Mouse (Mus musculus) kidney, embryonic 14.5 days (tissue): ENCODE measurements around the gene Tmem125. TPM values are rescaled to one million over a fixed set of nuclear protein-coding genes. Genes with fewer than 3 reads are reported as not detected.
"Not testable (repeated sequence)": the region's sequence is repeated elsewhere in the genome, so short reads cannot be mapped to it uniquely, and the experiment has no call there.

Experiments used
- ATAC-seq: fragments of 200-750 bp; cut with Nextera tagmentation; 2 replicates; pipeline ENCODE4 v1.8.0; 2017; ENCODE audit warnings: moderate number of reproducible peaks, mild to moderate bottlenecking, moderate TSS enrichment, moderate library complexity; ENCODE audit not compliant: low FRiP score, low TSS enrichment
- H3K27ac ChIP-seq: fragments of 300-500 bp; sonication (generic); 2 replicates; pipeline ENCODE4 v1.5.1; 2014; ENCODE audit warnings: low read depth, mild to moderate bottlenecking, low read length, moderate library complexity, mixed read lengths
- H3K27me3 ChIP-seq: fragments of 300-500 bp; sonication (generic); 2 replicates; pipeline ENCODE4 v1.6.1; 2014; ENCODE audit warnings: mild to moderate bottlenecking, low read length; ENCODE audit not compliant: control insufficient read depth, insufficient read depth
- H3K36me3 ChIP-seq: fragments of 300-500 bp; sonication (generic); 2 replicates; pipeline ENCODE4 v1.6.1; 2014; ENCODE audit warnings: low read length, mixed read lengths; ENCODE audit not compliant: control insufficient read depth, insufficient read depth
- H3K4me1 ChIP-seq: fragments of 300-500 bp; sonication (generic); 2 replicates; pipeline ENCODE4 v1.6.1; 2014; ENCODE audit warnings: low read length, mixed read lengths; ENCODE audit not compliant: control insufficient read depth, insufficient read depth
- H3K4me2 ChIP-seq: fragments of 300-500 bp; sonication (generic); replicated peaks from 2 replicates; pipeline ENCODE4 v1.6.1; 2014; ENCODE audit warnings: low read depth, mild to moderate bottlenecking, low read length
- H3K4me3 ChIP-seq: fragments of 300-500 bp; sonication (generic); 2 replicates; pipeline ENCODE4 v1.5.1; 2014; ENCODE audit warnings: mild to moderate bottlenecking, low read length
- H3K9ac ChIP-seq: fragments of 300-500 bp; sonication (generic); 2 replicates; pipeline ENCODE4 v1.6.1; 2014; ENCODE audit warnings: low read depth, mild to moderate bottlenecking, low read length, moderate library complexity
- H3K9me3 ChIP-seq: fragments of 300-500 bp; sonication (generic); 2 replicates; pipeline ENCODE4 v1.6.1; 2016; ENCODE audit warnings: low read length; ENCODE audit not compliant: control insufficient read depth
- WGBS: fragments of 180-500 bp; shearing (Covaris S2); extraction: QIAGEN DNeasy Blood & Tissue Kit; methylation state at CpG from one replicate; pipeline ENCODE4 v1.1.7; 2014; 5-methylcytosine and 5-hydroxymethylcytosine counted together
- polyA plus RNA-seq: library from polyadenylated mRNA; unstranded; fragments of >200 nt; fragmentation: Nextera tagmentation; extraction: Ambion mirVana; gene quantifications from 2 replicates; pipeline ENCODE4 v1.2.1, GENCODE M21; 2014

The Tmem125 gene
- polyA plus RNA-seq, 1 experiment from 2014 or later, result 4.1 TPM

- Histone ChIP-seq H3K9me3 (no peaks in the 10 kb centered on the region), H3K27me3 (no peaks in the 10 kb centered on the region), H3K4me2 (no peak overlapping the region), H3K4me1 (no peaks in the 10 kb centered on the region), H3K36me3 (no peaks in the 10 kb centered on the region), H3K9ac (no peak overlapping the region), H3K27ac (no peak overlapping the region), H3K4me3 (no peak overlapping the region)
- WGBS, result 67% methylated on average over 10 of the region's 10 CpGs
- ATAC-seq, result no peak
Measured at GRCm38 (mm10) chr4:118568709-118569108, 24.9 kb upstream of the Tmem125 start.

- no peaks in the 10 kb centered on the region for H3K36me3 ChIP-seq
- peak; percentile 42; the same call in 1 of the 2 replicates for ATAC-seq
- H3K9ac ChIP-seq, result no peak overlapping the region
- no peak overlapping the region for H3K4me2 ChIP-seq
- WGBS, result 32% methylated on average over 7 of the region's 7 CpGs
- H3K27ac ChIP-seq, result no peak overlapping the region
- no peaks in the 10 kb centered on the region for H3K4me1 ChIP-seq
- H3K9me3 ChIP-seq, result no peaks in the 10 kb centered on the region
- no peaks in the 10 kb centered on the region for H3K27me3 ChIP-seq
- H3K4me3 ChIP-seq, result no peak overlapping the region
Measured at GRCm38 (mm10) chr4:118566161-118566676, 22.4 kb upstream of the Tmem125 start.

GRCm38 (mm10) chr4:118564926-118565279 is 21.1 kb upstream of the Tmem125 start:
- no peak overlapping the region for H3K4me2 ChIP-seq
- no peak for ATAC-seq
- H3K9me3 ChIP-seq, result no peaks in the 10 kb centered on the region
- H3K36me3 ChIP-seq, result no peaks in the 10 kb centered on the region
- no peak overlapping the region for H3K4me3 ChIP-seq
- no peak overlapping the region for H3K27ac ChIP-seq
- WGBS, result 76% methylated on average over 3 of the region's 3 CpGs
- no peak overlapping the region for H3K9ac ChIP-seq
- no peaks in the 10 kb centered on the region for H3K27me3 ChIP-seq
- H3K4me1 ChIP-seq, result no peaks in the 10 kb centered on the region

GRCm38 (mm10) chr4:118564062-118564925 is 20.4 kb upstream of the Tmem125 start:
- Histone ChIP-seq H3K4me1 (no peaks in the 10 kb centered on the region), H3K9ac (no peak overlapping the region), H3K27ac (no peak overlapping the region), H3K4me3 (no peak overlapping the region), H3K4me2 (no peak overlapping the region), H3K36me3 (no peaks in the 10 kb centered on the region), H3K9me3 (no peaks in the 10 kb centered on the region), H3K27me3 (no peaks in the 10 kb centered on the region)
- no peak for ATAC-seq
- 84% methylated on average over 13 of the region's 13 CpGs for WGBS

GRCm38 (mm10) chr4:118553039-118553649 is 9.3 kb upstream of the Tmem125 start:
- Histone ChIP-seq H3K36me3 (no peaks in the 10 kb centered on the region), H3K27me3 (no peaks in the 10 kb centered on the region), H3K9me3 (no peaks in the 10 kb centered on the region), H3K4me2 (no peak overlapping the region), H3K4me3 (no peak overlapping the region), H3K4me1 (no peaks in the 10 kb centered on the region), H3K27ac (no peak overlapping the region), H3K9ac (no peak overlapping the region)
- peak; percentile 88 for ATAC-seq
- WGBS, result 42% methylated on average over 3 of the region's 3 CpGs

- H3K27me3 ChIP-seq, H3K4me1 ChIP-seq, H3K9me3 ChIP-seq, ATAC-seq, H3K36me3 ChIP-seq, H3K9ac ChIP-seq, H3K4me2 ChIP-seq, H3K27ac ChIP-seq, H3K4me3 ChIP-seq: not testable (repeated sequence)
- 85% methylated on average over 10 of the region's 10 CpGs for WGBS
Measured at GRCm38 (mm10) chr4:118548130-118548480, 4.3 kb upstream of the Tmem125 start.

- not testable (repeated sequence) for H3K9ac ChIP-seq, H3K27ac ChIP-seq, H3K9me3 ChIP-seq, H3K4me1 ChIP-seq, ATAC-seq, H3K4me3 ChIP-seq, H3K4me2 ChIP-seq, H3K27me3 ChIP-seq, H3K36me3 ChIP-seq
- WGBS, result 89% methylated on average over 22 of the region's 23 CpGs
Measured at GRCm38 (mm10) chr4:118547424-118548129, 3.7 kb upstream of the Tmem125 start.

- Histone ChIP-seq H3K4me2 (peak overlapping the region; percentile 53), H3K4me1 (0 out of 2 replicates have a peak, but pooled peaks cover 4% of the 10 kb centered on the region), H3K9ac (no peak overlapping the region), H3K9me3 (no peaks in the 10 kb centered on the region), H3K36me3 (no peaks in the 10 kb centered on the region), H3K4me3 (peak overlapping the region; percentile 34; the same call in 1 of the 2 replicates), H3K27me3 (no peaks in the 10 kb centered on the region), H3K27ac (peak overlapping the region; percentile 38)
- 76% methylated on average over 14 of the region's 14 CpGs for WGBS
- ATAC-seq, result no peak
Measured at GRCm38 (mm10) chr4:118544441-118545127, 740 bp upstream of the Tmem125 start.
